Mouse (Mus musculus) megakaryocyte, embryonic 14.5 days (primary cell): ENCODE measurements around the gene Lgr5.

Experiments
- FLI1 ChIP-seq: IDR thresholded peaks from 2 replicates; pipeline ENCODE4 v1.6.1; 2012; ENCODE audit warnings: low read length, inconsistent platforms, mixed read lengths
- GATA1 ChIP-seq: IDR thresholded peaks from 3 replicates; pipeline ENCODE4 v1.6.1; 2012; ENCODE audit warnings: mixed read lengths, low read length, inconsistent platforms, borderline replicate concordance

GRCm38 (mm10) chr10:115556738-115557242 lies 30.8 kb downstream of the Lgr5 start:
- TF ChIP-seq GATA1, result no peak
- TF ChIP-seq FLI1, result no peak
